Mouse (Mus musculus): ENCODE measurements at regions not wholly inside any gene's neighbourhood (a gene's known extent, or its start where the extent isn't known, plus 50 kb on each side); places are given as distances from the start of the nearest gene placed in this dataset.

DNA sequence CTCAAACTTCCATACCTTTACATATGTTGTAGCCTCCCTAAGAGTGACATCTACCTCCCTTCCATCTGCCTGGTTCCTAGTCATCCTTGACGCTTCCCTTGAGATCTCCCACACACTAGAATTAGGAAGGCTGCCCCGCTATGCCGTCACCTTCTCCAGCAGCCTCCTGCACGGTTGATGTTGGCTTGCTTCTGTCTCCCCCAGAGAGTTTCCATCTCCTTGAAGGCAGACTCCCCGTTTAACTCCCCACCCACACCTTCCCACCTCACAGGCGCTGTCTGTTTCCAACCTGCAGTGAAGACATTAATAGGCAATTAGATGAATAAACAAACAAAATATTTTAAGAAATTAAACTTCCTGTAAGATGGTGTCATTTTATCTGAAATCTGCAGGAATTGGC, 65.2 kb upstream of the Lmo4 start:
- ATAC-seq: no peak
- H3K36me3 ChIP-seq: no peaks in the 10 kb centered on the region
- WGBS (ENCODE audit: insufficient replicate concordance): 58% methylated on average over 6 of the region's 6 CpGs
- no peaks in the 10 kb centered on the region for H3K9me3 ChIP-seq (replicated peaks)
- H3K27ac ChIP-seq: no peak overlapping the region
- H3K9ac ChIP-seq: no peak overlapping the region
- no peak overlapping the region for H3K4me3 ChIP-seq
- no peaks in the 10 kb centered on the region for H3K27me3 ChIP-seq (replicated peaks)
- no peaks in the 10 kb centered on the region for H3K4me1 ChIP-seq
- no peak overlapping the region for H3K4me2 ChIP-seq

DNA sequence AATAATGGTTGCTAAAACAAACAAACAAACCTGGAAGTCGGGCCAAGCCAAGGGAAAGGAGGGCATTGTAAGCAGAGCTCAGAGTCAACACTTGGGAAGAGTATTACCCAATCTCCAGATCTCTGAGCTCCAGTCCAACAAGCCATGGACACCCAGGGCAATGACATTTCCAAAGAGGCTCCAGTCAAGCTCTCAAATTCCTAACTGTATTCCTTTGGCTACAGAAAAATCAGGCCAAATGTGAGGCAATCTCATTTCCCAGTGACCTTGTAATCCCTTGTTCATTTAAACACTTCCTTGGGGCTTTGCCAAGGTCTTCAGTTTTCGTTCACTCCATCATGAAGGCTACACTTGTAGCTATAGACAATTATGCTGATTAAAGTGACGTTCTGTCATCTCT, 59.5 kb upstream of the Lmo4 start:
- no peak for ATAC-seq
- Histone ChIP-seq H3K27ac (no peak overlapping the region), H3K9ac (no peak overlapping the region), H3K4me3 (no peak overlapping the region), H3K4me2 (no peak overlapping the region), H3K4me1 (no peaks in the 10 kb centered on the region), H3K9me3 (replicated peaks) (no peaks in the 10 kb centered on the region), H3K36me3 (no peaks in the 10 kb centered on the region), H3K27me3 (replicated peaks) (no peaks in the 10 kb centered on the region)
- WGBS (ENCODE audit: insufficient replicate concordance): 54% methylated on average over 3 of the region's 3 CpGs

DNA sequence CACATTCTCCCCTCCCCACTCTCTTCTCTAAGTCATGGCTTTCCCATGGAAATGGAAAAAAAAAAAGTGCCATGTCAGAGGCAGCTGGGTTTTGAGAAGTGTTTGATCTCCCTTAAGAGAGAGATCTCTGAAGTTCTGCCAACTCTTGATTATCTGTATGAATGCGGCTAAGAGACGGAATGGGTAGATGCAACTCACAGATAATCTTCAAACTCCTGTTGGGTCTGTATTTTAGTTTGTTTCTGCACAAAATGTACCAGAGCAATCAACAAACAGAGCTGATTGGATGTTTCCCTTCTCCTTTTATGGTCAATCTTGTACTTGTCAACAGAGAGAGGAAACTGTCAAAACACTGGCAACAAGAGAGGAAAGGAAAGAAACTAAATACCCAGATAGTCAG, 55.9 kb upstream of the Lmo4 start:
- no peak overlapping the region for H3K9ac ChIP-seq
- H3K4me2 ChIP-seq: no peak overlapping the region
- H3K4me1 ChIP-seq: no peaks in the 10 kb centered on the region
- no peaks in the 10 kb centered on the region for H3K9me3 ChIP-seq (replicated peaks)
- no peaks in the 10 kb centered on the region for H3K36me3 ChIP-seq
- no peak overlapping the region for H3K4me3 ChIP-seq
- no peaks in the 10 kb centered on the region for H3K27me3 ChIP-seq (replicated peaks)
- 46% methylated on average over 2 of the region's 2 CpGs for WGBS (ENCODE audit: insufficient replicate concordance)
- no peak for ATAC-seq
- H3K27ac ChIP-seq: no peak overlapping the region

DNA sequence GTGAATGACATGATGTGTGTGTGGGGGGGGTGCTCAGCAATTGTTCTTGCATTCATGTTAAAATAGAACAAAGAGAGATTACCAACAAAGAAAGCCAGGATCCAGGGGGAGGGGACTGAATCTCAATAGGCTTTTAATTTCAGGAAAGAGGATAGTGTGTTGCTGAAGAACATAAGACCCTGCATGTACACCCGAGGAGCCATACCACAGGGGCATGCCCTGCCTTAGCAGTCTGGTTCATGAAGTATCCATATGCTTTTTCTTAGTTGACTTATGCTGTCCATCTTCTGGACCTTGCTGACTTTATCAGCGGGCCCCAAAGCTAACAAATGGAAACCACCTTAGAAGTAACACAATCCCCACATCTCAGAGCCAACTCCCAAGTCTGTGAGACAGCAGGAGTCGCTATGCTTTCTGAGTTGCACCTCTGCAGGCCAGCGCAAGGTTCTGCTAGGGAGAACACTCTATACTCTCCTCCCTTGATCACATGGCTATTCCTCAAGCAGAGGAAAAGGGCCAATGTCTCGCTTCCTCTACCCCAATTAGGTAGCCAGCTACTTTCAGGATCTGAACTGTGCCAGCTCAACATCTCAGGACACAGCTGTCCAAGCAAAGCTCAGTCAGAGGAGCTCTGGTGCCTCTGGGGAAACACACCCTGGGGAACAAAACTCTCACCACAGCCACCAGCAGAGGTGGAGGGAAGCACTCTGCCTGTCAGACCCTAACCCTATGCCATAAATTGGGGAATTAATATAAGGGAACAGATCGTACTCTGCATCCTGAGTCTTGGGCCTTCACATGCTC, 52.9 kb upstream of the Lmo4 start:
- Histone ChIP-seq H3K9ac (no peak overlapping the region), H3K36me3 (no peaks in the 10 kb centered on the region), H3K27ac (no peak overlapping the region), H3K9me3 (replicated peaks) (no peaks in the 10 kb centered on the region), H3K27me3 (replicated peaks) (no peaks in the 10 kb centered on the region), H3K4me2 (no peak overlapping the region), H3K4me3 (no peak overlapping the region), H3K4me1 (no peaks in the 10 kb centered on the region)
- no peak for ATAC-seq
- WGBS (ENCODE audit: insufficient replicate concordance): 52% methylated on average over 6 of the region's 6 CpGs

DNA sequence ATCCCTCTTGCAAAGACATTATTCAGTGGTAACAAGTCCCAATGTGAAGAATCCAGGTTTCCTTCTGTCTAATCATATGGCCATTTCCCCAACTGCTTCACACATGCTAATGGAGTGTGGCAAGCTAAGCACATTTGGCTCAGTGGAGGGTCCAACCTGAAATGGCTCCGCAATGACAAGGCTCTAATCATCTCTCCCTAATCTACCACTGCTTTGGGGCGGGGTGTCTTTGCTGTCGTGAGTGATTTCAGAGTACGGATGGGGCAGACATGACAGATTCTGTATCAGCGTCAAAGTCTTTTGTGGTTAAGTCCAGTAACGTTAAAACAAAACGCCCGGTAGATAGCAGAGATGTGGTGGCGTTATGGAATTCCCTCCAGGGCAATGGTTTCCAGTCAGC, 52.2 kb upstream of the Lmo4 start:
- Histone ChIP-seq H3K27me3 (replicated peaks) (no peaks in the 10 kb centered on the region), H3K4me3 (no peak overlapping the region), H3K9me3 (replicated peaks) (no peaks in the 10 kb centered on the region), H3K4me1 (no peaks in the 10 kb centered on the region), H3K36me3 (no peaks in the 10 kb centered on the region), H3K9ac (no peak overlapping the region), H3K4me2 (no peak overlapping the region), H3K27ac (no peak overlapping the region)
- no peak for ATAC-seq
- 33% methylated on average over 9 of the region's 9 CpGs for WGBS (ENCODE audit: insufficient replicate concordance)

DNA sequence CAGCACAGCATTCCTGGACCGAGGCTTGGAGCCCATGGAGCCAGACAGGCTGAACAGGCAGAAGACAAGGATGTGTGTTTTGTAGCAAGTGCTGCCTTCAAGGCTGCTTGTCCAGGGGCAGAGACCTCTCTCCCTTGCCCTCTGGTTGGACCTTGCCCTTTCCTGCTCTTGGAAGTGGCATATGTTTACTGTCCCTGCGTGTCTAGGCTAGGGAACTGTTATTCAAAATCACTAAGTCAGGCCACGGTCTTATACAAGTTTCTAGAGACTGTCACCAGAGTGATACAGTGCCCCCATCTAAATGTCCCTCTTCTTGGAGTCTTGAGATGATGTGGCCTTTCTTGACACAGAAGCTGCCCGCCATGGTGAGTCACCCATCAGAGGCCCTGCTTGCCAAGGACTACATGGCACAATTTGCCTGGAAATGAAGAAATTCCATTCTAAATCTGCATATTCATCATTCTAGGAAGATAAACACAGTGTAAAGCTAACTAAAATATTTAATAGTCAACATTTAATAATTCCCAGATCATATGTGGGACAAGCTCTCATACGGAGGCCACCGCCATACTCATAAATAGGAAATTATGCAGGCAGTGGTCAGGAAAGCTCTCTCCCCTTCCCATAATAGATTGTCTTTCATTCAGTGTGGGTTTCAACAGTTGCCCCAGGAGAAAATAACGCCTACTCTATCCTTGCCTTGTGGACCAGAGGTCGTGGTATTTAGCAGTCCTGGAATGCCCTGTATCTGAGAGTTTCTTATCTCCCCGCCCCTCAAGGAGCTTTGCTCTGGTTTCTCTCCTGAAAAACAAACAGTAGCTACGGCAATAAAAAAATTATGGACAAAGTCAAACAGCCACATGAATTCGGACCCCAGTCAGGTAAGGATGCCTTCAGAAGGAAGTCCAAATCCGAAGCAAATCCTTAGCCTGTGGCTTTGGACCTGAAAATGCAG, 50.9 kb upstream of the Lmo4 start:
- no peaks in the 10 kb centered on the region for H3K27me3 ChIP-seq (replicated peaks)
- H3K9ac ChIP-seq: no peak overlapping the region

More for the DNA sequence above, 50.9 kb upstream of the Lmo4 start:
- Histone ChIP-seq H3K4me2 (no peak overlapping the region), H3K4me3 (no peak overlapping the region), H3K9me3 (replicated peaks) (no peaks in the 10 kb centered on the region), H3K36me3 (no peaks in the 10 kb centered on the region), H3K27ac (no peak overlapping the region), H3K4me1 (no peaks in the 10 kb centered on the region)
- WGBS (ENCODE audit: insufficient replicate concordance): 59% methylated on average over 12 of the region's 12 CpGs
- ATAC-seq: no peak

Data from liver, embryonic 12.5 days (tissue).